Mouse (Mus musculus): ENCODE data around the gene Ushbp1.
A peak's percentile ranks its signal among the peaks of the same experiment; 100 is the strongest.
"Not testable (repeated sequence)": the region's sequence is repeated elsewhere in the genome, so short reads cannot be mapped to it uniquely, and the experiment has no call there.

Ushbp1 gene

GRCm38 (mm10) chr8:71370711-71371235, 24.8 kb downstream of the Ushbp1 start:
- no peak for DNase-seq (ENCODE audit: low read depth, low spot score)

- no peak for DNase-seq (ENCODE audit: low read depth, low spot score)
Observed at GRCm38 (mm10) chr8:71369040-71369718, 26.4 kb downstream of the Ushbp1 start.

GRCm38 (mm10) chr8:71368366-71368765, 27.2 kb downstream of the Ushbp1 start:
- DNase-seq (ENCODE audit: low read depth, low spot score), result no peak

- no peak for DNase-seq (ENCODE audit: low read depth, low spot score)
Observed at GRCm38 (mm10) chr8:71367529-71368176, 27.9 kb downstream of the Ushbp1 start.

GRCm38 (mm10) chr8:71366771-71367528, 28.7 kb downstream of the Ushbp1 start, which contains the start of gene Use1:
Use1 (plus strand) TSS chr8:71366848.
- DNase-seq (ENCODE audit: low read depth, low spot score), result peak; percentile 80

- DNase-seq (ENCODE audit: low read depth, low spot score), result no peak
Observed at GRCm38 (mm10) chr8:71358026-71358425, 37.6 kb downstream of the Ushbp1 start.

- no peak for DNase-seq (ENCODE audit: low read depth, low spot score)
Observed at GRCm38 (mm10) chr8:71351520-71351919, 44.1 kb downstream of the Ushbp1 start.

- DNase-seq (ENCODE audit: low read depth, low spot score), result no peak
Observed at GRCm38 (mm10) chr8:71351117-71351516, 44.5 kb downstream of the Ushbp1 start.

- DNase-seq (ENCODE audit: low read depth, low spot score), result no peak
Observed at GRCm38 (mm10) chr8:71346581-71346980, 49.0 kb downstream of the Ushbp1 start.

GRCm38 (mm10) chr8:71340625-71341024, 55.0 kb downstream of the Ushbp1 start:
- DNase-seq (ENCODE audit: low read depth, low spot score), result no peak

- DNase-seq (ENCODE audit: low read depth, low spot score), result not testable (repeated sequence)
Observed at GRCm38 (mm10) chr8:71337834-71338233, 57.8 kb downstream of the Ushbp1 start.

Data from retina, adult 2 months (tissue).